Mouse (Mus musculus) liver, embryonic 12.5 days (tissue): ENCODE measurements around the gene Odam. TPM values are rescaled to one million over a fixed set of nuclear protein-coding genes. Genes with fewer than 3 reads are reported as not detected.

Experiments used
- ATAC-seq: fragments of 200-750 bp; cut with Nextera tagmentation; 2 replicates; pipeline ENCODE4 v1.8.0; 2017; ENCODE audit warnings: moderate number of reproducible peaks, mild to moderate bottlenecking, moderate library complexity
- H3K27ac ChIP-seq: fragments of 300-500 bp; sonication (generic); 2 replicates; pipeline ENCODE4 v1.5.1; 2016; ENCODE audit warnings: mild to moderate bottlenecking
- H3K27me3 ChIP-seq: fragments of 300-500 bp; sonication (generic); replicated peaks from 2 replicates; pipeline ENCODE4 v1.6.1; 2016; ENCODE audit warnings: mild to moderate bottlenecking, moderate library complexity
- H3K36me3 ChIP-seq: fragments of 300-500 bp; sonication (generic); 2 replicates; pipeline ENCODE4 v1.6.1; 2016; ENCODE audit warnings: mild to moderate bottlenecking, moderate library complexity
- H3K4me1 ChIP-seq: fragments of 300-500 bp; sonication (generic); 2 replicates; pipeline ENCODE4 v1.6.1; 2016
- H3K4me2 ChIP-seq: fragments of 300-500 bp; sonication (generic); 2 replicates; pipeline ENCODE4 v1.6.1; 2016; ENCODE audit warnings: mild to moderate bottlenecking, moderate library complexity
- H3K4me3 ChIP-seq: fragments of 300-500 bp; sonication (generic); 2 replicates; pipeline ENCODE4 v1.5.1; 2016; ENCODE audit warnings: mild to moderate bottlenecking, moderate library complexity
- H3K9ac ChIP-seq: fragments of 300-500 bp; sonication (generic); 2 replicates; pipeline ENCODE4 v1.6.1; 2016; ENCODE audit warnings: mild to moderate bottlenecking, moderate library complexity
- H3K9me3 ChIP-seq: fragments of 300-500 bp; sonication (generic); replicated peaks from 2 replicates; pipeline ENCODE4 v1.6.1; 2016; ENCODE audit warnings: mild to moderate bottlenecking, moderate library complexity
- WGBS: fragments of 180-500 bp; shearing (Covaris S2); methylation state at CpG from one replicate; pipeline ENCODE4 v1.1.7; 2016; ENCODE audit not compliant: insufficient replicate concordance; 5-methylcytosine and 5-hydroxymethylcytosine counted together
- polyA plus RNA-seq: library from polyadenylated mRNA; unstranded; fragments of >200 nt; fragmentation: Nextera tagmentation; extraction: Ambion mirVana; gene quantifications from 2 replicates; pipeline ENCODE4 v1.2.1, GENCODE M21; 2016

Gene Odam
- not detected in 2 replicates for polyA plus RNA-seq

GRCm38 (mm10) chr5:87884729-87885128, at the start of gene Odam:
Gene Odam, plus strand, starts transcription at chr5:87885029.
- WGBS, result 72% methylated on average over 1 of the region's 1 CpGs
- Histone ChIP-seq H3K9me3 (no peaks in the 10 kb centered on the region), H3K36me3 (no peaks in the 10 kb centered on the region), H3K4me1 (no peaks in the 10 kb centered on the region), H3K9ac (no peak within 1 kb of the TSS), H3K27me3 (no peaks in the 10 kb centered on the region), H3K4me2 (no peak within 1 kb of the TSS), H3K4me3 (no peak within 1 kb of the TSS), H3K27ac (no peak within 1 kb of the TSS)
- no peak for ATAC-seq

- no peaks in the 10 kb centered on the region for H3K36me3 ChIP-seq
- no peaks in the 10 kb centered on the region for H3K4me1 ChIP-seq
- no peaks in the 10 kb centered on the region for H3K27me3 ChIP-seq
- no peak overlapping the region for H3K4me3 ChIP-seq
- no peak overlapping the region for H3K4me2 ChIP-seq
- H3K27ac ChIP-seq, result no peak overlapping the region
- H3K9ac ChIP-seq, result no peak overlapping the region
- ATAC-seq, result no peak
- no peaks in the 10 kb centered on the region; the same call in 1 of the 2 replicates for H3K9me3 ChIP-seq
- 66% methylated on average over 3 of the region's 3 CpGs for WGBS
Observed at GRCm38 (mm10) chr5:87855136-87855716, 29.6 kb upstream of the Odam start.

DNA sequence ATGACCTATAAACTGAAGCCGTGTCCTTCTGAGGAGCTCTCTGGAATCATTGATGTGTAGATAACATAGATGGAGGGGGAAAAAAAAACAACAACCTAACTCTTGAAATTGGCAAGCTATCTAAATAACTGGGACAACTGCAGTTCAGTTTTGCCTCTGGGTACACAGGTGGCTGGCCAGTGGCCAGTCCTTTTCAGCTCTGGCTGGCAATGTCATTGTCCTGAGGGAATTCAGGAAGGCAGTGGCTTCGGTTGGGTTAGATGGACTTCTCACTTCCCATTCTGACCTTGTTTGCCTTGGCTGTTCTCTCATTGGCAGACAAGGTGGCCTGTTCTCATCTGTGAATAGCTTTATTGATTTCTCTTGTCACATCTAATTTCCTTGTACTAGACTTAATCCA, 14.7 kb upstream of the Odam start:
- H3K36me3 ChIP-seq, result no peaks in the 10 kb centered on the region
- no peaks in the 10 kb centered on the region for H3K27me3 ChIP-seq
- no peak for ATAC-seq
- H3K4me1 ChIP-seq, result no peaks in the 10 kb centered on the region
- no peaks in the 10 kb centered on the region for H3K9me3 ChIP-seq
- WGBS, result 59% methylated on average over 2 of the region's 2 CpGs
- no peak overlapping the region for H3K4me3 ChIP-seq
- H3K9ac ChIP-seq, result no peak overlapping the region
- no peak overlapping the region for H3K27ac ChIP-seq
- H3K4me2 ChIP-seq, result no peak overlapping the region

GRCm38 (mm10) chr5:87871423-87871822, 13.4 kb upstream of the Odam start:
- H3K27ac ChIP-seq, result no peak overlapping the region
- H3K36me3 ChIP-seq, result no peaks in the 10 kb centered on the region
- 24% methylated on average over 4 of the region's 4 CpGs for WGBS
- H3K27me3 ChIP-seq, result no peaks in the 10 kb centered on the region
- no peaks in the 10 kb centered on the region for H3K9me3 ChIP-seq
- no peak overlapping the region for H3K4me2 ChIP-seq
- no peaks in the 10 kb centered on the region for H3K4me1 ChIP-seq
- no peak for ATAC-seq
- H3K4me3 ChIP-seq, result no peak overlapping the region
- no peak overlapping the region for H3K9ac ChIP-seq

DNA sequence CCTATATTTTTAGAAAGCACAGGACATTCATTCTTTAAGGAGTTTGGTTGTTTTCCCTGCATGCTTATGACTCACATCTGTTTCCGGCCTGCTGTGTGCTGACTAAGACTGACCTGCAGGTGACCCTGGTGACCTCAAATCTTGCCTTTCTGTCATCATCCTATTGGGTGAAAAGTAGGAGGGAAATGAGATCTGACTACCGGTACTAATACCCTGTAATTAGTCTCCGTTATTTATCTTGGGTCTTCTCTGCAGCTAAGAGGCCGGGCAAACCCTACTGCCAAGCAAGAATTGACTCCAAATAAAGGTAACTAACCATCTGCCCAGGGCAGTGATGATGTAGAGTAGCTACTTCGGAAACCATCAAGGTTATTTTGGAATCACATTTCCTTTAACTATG, 40.5 kb downstream of the Odam start, which contains the start of gene Csn3:
Csn3 (plus strand) TSS at position 208 of the 400 bp plus-strand sequence.
- H3K4me2 ChIP-seq, result no peak within 1 kb of the TSS
- ATAC-seq, result no peak
- H3K27me3 ChIP-seq, result no peaks in the 10 kb centered on the region
- WGBS, result 45% methylated on average over 5 of the region's 5 CpGs
- H3K36me3 ChIP-seq, result no peaks in the 10 kb centered on the region
- no peak within 1 kb of the TSS for H3K9ac ChIP-seq
- H3K27ac ChIP-seq, result no peak within 1 kb of the TSS
- no peaks in the 10 kb centered on the region for H3K9me3 ChIP-seq
- H3K4me1 ChIP-seq, result no peaks in the 10 kb centered on the region
- no peak within 1 kb of the TSS for H3K4me3 ChIP-seq

DNA sequence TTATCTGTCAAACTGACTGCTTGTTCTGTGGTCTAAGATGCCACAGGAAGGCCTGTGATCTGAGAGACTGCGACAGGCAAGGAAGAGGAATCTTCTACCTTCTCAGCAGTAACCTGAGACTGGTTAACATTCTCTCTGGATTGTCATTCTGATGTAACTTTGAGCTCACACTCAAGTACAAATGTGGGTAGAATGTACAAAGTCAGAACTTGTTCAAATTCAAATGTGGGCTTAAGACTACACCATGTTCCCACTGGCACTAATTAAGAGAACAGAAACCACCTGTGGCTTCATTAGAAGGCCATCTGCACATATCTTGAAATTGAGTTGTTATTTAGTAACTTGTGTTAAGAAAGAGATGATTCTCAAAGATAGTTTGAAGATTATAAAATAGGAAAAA, 46.8 kb downstream of the Odam start:
- H3K36me3 ChIP-seq, result no peaks in the 10 kb centered on the region
- H3K4me3 ChIP-seq, result no peak overlapping the region
- no peaks in the 10 kb centered on the region for H3K4me1 ChIP-seq
- ATAC-seq, result no peak
- no peaks in the 10 kb centered on the region for H3K27me3 ChIP-seq
- WGBS, result 31% methylated on average over 1 of the region's 1 CpGs
- no peaks in the 10 kb centered on the region for H3K9me3 ChIP-seq
- no peak overlapping the region for H3K9ac ChIP-seq
- no peak overlapping the region for H3K4me2 ChIP-seq
- H3K27ac ChIP-seq, result no peak overlapping the region

DNA sequence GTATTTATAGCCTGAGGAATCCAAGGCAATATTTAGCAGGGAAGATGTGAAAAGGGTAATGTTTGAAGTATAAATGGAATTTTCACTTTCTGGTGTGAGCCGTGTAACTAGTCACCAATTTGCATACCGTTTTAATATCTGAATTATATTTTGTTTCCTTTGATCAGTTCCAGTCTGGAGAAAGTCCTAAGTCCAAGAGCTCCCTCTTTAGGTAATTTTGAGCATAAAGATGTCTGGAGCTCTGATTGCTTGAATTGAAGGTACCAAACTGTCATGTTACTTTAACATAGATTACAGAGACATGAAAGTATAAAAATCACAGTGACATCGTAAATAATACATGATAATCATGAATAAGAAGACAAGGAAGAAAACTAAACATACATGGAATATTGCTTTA, 55.9 kb downstream of the Odam start:
- no peaks in the 10 kb centered on the region for H3K4me1 ChIP-seq
- no peak for ATAC-seq
- H3K9ac ChIP-seq, result no peak overlapping the region
- no peak overlapping the region for H3K4me3 ChIP-seq
- no peaks in the 10 kb centered on the region for H3K27me3 ChIP-seq
- no peaks in the 10 kb centered on the region for H3K9me3 ChIP-seq
- no peaks in the 10 kb centered on the region for H3K36me3 ChIP-seq
- no peak overlapping the region for H3K27ac ChIP-seq
- no peak overlapping the region for H3K4me2 ChIP-seq
- WGBS, result 31% methylated on average over 3 of the region's 3 CpGs

- no peaks in the 10 kb centered on the region for H3K9me3 ChIP-seq
- H3K36me3 ChIP-seq, result no peaks in the 10 kb centered on the region
- no peak overlapping the region for H3K4me2 ChIP-seq
- no peak for ATAC-seq
- no peak overlapping the region for H3K4me3 ChIP-seq
- H3K4me1 ChIP-seq, result no peaks in the 10 kb centered on the region
- no peaks in the 10 kb centered on the region for H3K27me3 ChIP-seq
- no peak overlapping the region for H3K27ac ChIP-seq
- H3K9ac ChIP-seq, result no peak overlapping the region
Observed at GRCm38 (mm10) chr5:87942515-87942914, 57.7 kb downstream of the Odam start.

Other genes with a start within 250 kb of the Odam start
- gene Csn1s1, start 218.8 kb upstream of the Odam start, polyA plus RNA-seq, result not detected in 2 replicates
- not detected in 2 replicates for gene Csn2, start 185.4 kb upstream of the Odam start, polyA plus RNA-seq
- gene Csn1s2a, start 110.5 kb upstream of the Odam start, polyA plus RNA-seq, result not detected in 2 replicates
- not detected in 2 replicates for gene Csn1s2b, start 76.9 kb upstream of the Odam start, polyA plus RNA-seq
- gene Prr27, start 59.3 kb upstream of the Odam start, polyA plus RNA-seq, result not detected in 2 replicates
- 0.12 TPM in 1 of 2 replicates, not detected in the other for gene Csn3, start 40.5 kb downstream of the Odam start, polyA plus RNA-seq
- not detected in 2 replicates for gene 2310003L06Rik, start 84.4 kb downstream of the Odam start, polyA plus RNA-seq
- not detected in 2 replicates for gene Gm28434, start 84.5 kb downstream of the Odam start, polyA plus RNA-seq
- gene Cabs1, start 94.4 kb downstream of the Odam start, polyA plus RNA-seq, result not detected in 2 replicates
- gene Smr3a, start 117.5 kb downstream of the Odam start, polyA plus RNA-seq, result not detected in 2 replicates
- not detected in 2 replicates for gene Smr2, start 201.5 kb downstream of the Odam start, polyA plus RNA-seq
- not detected in 2 replicates for gene Gm11116, start 226.5 kb downstream of the Odam start, polyA plus RNA-seq